Mouse (Mus musculus) activated CD4-positive, CD25-positive, alpha-beta regulatory T cell, adult 4 months (primary cell): Measurements from ENCODE around the gene Emd. TPM values are rescaled to one million over a fixed set of nuclear protein-coding genes. Genes with fewer than 3 reads are reported as not detected.

ENCODE experiments used
- ATAC-seq: one replicate; pipeline ENCODE4 v1.8.0; 2017
- polyA plus RNA-seq, 2 experiments: library from polyadenylated mRNA; unstranded; fragments of 100-300 nt; shearing (Covaris generic); gene quantifications; one replicate each; pipeline ENCODE4 v1.2.1; 2017

The Emd gene
- polyA plus RNA-seq, 2 experiments from 2014 or later = 47.0 to 48.0 TPM

DNA sequence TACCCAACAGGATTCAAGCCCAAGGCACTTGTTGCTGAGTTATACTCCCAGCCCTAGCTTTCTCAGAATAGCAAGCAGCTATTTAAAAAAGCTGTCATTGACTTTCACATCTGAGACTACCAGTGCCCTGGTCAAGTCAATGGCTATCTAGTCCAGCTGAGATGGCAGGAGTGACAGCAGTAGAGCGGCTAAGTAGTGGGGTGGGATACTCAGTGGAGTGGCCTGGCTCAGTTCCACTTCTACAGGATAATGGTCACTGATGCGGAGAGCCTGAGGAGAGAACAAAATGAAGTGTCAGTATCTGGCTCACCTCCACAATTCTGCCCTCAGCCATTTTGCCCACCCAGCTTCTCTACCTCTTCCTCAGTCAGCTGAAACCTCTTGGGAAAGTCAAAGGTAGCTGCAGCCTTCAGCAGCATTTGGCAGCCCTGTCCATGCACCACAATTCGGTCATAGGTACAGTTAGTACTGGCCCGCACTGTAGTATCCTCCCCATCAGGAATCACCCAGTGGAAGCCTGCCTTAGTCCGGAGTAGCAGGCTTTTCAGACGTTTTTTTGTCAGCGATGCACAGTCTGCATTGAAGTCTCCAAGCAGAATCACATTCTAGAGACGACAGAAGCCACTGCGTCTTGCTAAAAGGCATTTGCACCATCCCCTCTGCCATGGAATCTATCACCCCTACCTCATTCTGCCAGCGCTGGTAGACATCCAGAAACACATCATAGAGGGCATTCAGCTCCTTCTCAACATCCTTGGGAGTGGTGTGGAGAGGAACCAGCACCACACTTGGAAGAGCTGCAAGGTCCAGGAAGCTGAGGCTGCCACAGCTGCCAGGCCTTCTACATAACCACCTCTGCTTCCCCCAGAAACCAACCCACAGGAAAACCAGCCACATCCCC is 19.2 kb downstream of the Emd start:
- ATAC-seq = no peak

DNA sequence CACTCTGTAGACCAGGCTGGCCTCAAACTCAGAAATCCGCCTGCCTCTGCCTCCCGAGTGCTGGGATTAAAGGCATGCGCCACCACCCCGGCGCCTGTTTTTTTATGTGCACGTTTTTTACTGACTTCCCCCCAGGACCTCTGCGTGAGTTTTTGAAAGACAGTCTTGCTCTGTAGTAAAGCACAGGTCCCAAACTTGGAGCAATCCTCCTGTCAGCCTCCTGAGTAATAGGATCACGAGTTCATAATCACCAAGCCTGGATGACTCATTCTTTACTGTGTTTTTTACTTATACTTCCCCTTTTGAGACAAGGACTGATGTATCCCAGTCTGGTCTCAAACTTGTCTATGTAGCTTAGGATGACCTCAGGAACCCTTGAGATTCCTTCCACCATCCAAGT is 23.4 kb downstream of the Emd start:
- ATAC-seq = no peak

DNA sequence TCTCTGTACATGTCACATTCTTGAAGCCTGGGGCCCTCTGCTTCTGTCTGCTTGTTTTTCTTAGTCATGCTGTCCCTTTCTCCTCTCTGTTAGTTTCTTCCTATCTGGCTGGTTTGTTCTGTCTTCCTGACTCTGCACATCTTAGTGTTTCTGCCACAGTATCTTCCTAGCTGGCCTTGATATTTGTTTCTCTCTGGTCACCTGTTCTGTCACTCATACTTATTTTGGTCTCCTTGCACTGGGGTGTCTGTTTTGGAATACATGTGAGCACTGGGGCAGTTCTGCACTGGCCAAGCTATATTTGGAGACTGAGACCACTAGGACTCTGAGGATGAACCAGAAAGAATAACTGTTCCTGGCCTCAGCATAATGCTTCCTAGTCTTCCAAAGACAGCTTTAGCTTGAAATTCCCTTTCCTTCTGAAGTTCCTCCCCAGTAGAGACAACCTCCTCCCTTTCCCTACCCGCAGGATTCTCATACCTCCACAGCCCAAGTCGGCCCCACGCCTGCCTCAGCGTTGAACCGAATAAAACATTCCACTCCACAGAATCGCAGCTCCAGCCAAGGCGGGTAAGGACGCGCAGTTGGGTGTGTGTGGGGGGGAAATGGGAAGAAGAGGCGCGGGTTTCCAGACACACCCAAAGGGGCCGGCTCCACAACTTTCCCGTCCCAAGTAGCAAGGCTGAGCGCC is 26.7 kb downstream of the Emd start:
- no peak for ATAC-seq

GRCm38 (mm10) chrX:74281732-74282394 is 27.4 kb downstream of the Emd start, which contains the start of the genes Taz and Dnase1l1:
Gene Taz (plus strand): TSS chrX:74281912.
Gene Dnase1l1 (minus strand): TSS chrX:74282337.
- ATAC-seq = peak; percentile 54

GRCm38 (mm10) chrX:74282395-74283091 is 28.1 kb downstream of the Emd start:
- peak; percentile 74 for ATAC-seq

DNA sequence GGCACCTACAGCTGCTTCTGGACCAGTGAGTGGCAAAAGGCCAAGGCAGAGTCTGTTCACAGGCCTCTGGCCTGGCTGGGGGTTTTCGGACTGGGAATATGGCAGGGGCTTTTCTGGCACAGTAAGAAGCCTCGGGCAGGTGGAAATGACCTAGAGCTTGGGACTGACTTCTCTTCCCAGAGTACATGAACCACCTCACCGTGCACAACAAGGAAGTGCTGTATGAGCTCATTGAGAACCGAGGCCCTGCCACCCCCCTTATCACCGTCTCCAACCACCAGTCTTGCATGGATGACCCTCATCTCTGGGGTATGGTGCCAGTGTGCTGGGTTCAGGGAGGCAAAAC is 28.6 kb downstream of the Emd start:
- ATAC-seq = no peak

GRCm38 (mm10) chrX:74293431-74293830 is 38.9 kb downstream of the Emd start:
- ATAC-seq = no peak

DNA sequence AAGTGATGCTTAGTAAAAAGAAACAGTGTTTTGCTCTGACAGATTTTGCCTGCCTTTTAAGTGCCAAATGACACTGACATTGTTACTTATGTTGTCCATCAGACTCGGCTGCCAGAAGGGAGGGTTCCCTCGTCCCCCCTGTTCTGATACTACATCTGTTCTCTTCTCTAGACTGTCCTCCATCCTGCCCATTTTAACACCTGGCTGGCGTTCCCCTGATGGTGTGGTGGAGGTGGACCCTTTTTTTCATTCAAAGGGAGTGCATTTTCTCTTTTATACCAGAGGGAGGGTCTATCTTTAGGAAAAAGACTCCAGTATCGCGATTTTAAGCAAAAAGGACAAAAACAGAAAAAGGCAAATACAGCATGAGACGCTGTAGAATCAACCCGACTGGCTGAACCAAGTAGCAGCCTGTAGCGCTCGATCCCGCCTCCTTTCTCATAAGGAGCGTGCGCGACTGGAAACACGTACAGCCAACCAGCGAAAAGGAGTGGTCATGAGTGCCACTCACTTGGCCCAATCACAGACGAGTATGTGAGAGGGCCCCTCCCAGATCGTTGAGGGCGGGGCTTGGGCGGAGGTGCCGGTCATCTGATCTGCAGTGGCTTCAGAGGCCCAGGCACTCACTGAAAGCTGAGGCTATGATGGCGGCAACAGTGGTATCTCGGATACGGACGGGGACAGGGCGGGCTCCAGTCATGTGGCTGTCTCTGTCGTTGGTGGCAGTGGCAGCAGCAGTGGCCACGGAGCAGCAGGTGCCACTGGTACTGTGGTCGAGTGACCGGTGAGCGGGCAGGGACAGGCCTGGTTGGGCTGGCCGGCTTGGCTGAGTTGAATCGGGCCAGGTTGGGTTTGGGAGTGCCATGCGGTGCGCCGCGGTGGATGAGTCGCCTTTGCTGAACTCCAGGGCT is 42.3 kb downstream of the Emd start, which contains the start of gene Atp6ap1:
Atp6ap1 (plus strand) TSS at position 560 of the 911 bp plus-strand sequence.
- ATAC-seq = peak; percentile 99

DNA sequence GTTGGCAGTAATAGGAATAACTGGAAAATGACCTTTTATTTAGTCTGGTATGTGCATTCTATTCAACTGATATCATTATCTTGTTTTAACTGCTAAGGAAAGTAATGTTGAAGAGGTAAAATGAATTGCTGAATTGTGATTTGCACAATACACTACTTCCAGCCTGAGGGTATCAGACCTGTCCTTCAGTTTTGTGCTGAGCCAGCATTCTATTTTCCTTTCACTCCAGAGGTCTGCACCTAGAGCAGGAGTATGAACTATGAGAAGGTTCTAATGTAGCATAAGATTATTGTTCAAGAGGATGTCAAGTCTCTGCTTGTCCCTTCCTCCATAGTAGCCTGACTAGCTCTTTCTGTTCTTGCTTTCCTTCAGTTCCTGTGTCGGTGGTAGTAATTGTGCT is 43.9 kb downstream of the Emd start:
- no peak for ATAC-seq

DNA sequence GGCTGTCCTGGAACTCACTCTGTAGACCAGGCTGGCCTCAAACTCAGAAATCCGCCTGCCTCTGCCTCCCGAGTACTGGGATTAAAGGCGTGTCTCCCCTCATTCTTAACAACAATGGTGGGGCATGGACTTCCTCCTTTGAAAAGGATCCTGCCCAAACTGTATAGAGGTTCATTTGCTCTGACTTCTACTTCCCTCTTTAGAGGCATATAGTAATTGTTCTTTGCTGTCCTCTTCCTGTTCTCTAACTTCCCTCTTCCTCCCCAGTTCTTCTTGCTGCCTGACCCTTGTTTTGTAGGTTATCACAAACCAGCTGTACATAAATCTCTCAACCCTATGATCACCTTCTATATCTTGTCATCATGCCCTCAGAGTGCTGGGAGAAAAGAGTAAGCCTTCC is 45.2 kb downstream of the Emd start:
- no peak for ATAC-seq

DNA sequence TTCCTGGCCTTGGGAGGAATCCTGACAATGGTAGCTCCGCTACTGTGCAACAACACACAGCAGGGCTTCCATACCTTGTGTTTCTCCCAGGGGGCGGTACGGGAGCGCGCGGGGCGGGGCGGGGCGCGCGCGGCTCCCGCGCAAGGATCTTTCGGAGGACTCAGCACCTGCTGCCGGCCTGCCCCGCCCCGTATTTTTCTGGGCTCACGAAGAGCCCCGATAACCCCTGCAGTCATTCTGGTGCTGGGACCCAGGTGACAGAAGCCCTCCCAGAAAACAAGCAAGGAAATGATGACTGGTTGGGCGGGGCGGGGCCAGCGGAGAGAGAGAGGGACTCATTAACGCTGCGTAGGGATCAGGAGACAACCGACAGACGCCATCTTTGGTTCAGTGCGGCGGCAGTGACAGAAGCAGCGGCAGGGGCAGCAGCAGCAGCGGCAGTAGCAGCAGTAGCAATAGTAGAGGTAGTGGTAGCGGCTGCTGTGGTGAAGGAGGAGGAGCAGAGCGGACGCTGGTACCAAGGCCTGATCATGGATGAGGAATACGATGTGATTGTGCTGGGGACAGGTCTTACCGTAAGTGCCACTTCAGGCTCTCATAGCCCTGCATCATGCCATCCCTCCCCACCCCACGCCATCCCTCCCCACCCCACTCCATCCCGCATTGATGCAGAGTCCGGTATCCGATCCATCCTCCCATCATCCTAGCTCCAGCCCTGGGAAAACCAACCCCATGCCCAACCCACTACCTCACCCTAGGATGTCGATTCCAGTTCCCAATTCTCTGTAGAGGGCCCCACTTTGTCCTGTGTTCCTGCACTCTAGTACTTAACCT is 50.6 kb downstream of the Emd start, which contains the start of gene Gdi1:
Gdi1 (plus strand) TSS at position 132 of the 834 bp plus-strand sequence.
- ATAC-seq = peak; percentile 77

Other genes with a start within 250 kb of the Emd start
- gene Irak1, start 230.8 kb upstream of the Emd start, polyA plus RNA-seq = 10 to 100 TPM; 22.5 to 26.5 TPM
- gene Opn1mw, start 127.2 kb upstream of the Emd start, polyA plus RNA-seq = not detected
- 10 to 100 TPM; 16.3 to 18.2 TPM for gene Mecp2, start 119.3 kb upstream of the Emd start, polyA plus RNA-seq
- not detected for gene Tex28, start 86.8 kb upstream of the Emd start, polyA plus RNA-seq
- 1 to 10 TPM; 2.6 to 4.5 TPM for gene Tktl1, start 77.4 kb upstream of the Emd start, polyA plus RNA-seq
- gene Flna, start 4.9 kb upstream of the Emd start, polyA plus RNA-seq = 100 to 1,000 TPM; 202 to 298 TPM
- 1,000 to 10,000 TPM in 1 of 2 experiments, 100 to 1,000 TPM in 1; 640 to 1,689 TPM for gene Rpl10, start 16.1 kb downstream of the Emd start, polyA plus RNA-seq
- 10 to 100 TPM; 42.1 to 51.3 TPM for gene Taz, start 27.2 kb downstream of the Emd start, polyA plus RNA-seq
- 10 to 100 TPM; 16.6 to 18.5 TPM for gene Dnase1l1, start 27.6 kb downstream of the Emd start, polyA plus RNA-seq
- 100 to 1,000 TPM; 139 to 153 TPM for gene Atp6ap1, start 42.4 kb downstream of the Emd start, polyA plus RNA-seq
- gene Gdi1, start 50.3 kb downstream of the Emd start, polyA plus RNA-seq = 100 to 1,000 TPM; 176 to 227 TPM
- 10 to 100 TPM; 63.2 to 71.0 TPM for gene Fam50a, start 58.3 kb downstream of the Emd start, polyA plus RNA-seq
- gene Plxna3, start 74.4 kb downstream of the Emd start, polyA plus RNA-seq = 1 to 10 TPM in 1 of 2 experiments, under 1 TPM in 1; 0.74 to 2.5 TPM
- 10 to 100 TPM; 70.4 to 87.6 TPM for gene Lage3, start 98.9 kb downstream of the Emd start, polyA plus RNA-seq
- gene Ubl4a, start 118.5 kb downstream of the Emd start, polyA plus RNA-seq = 10 to 100 TPM; 57.4 to 70.9 TPM
- 10 to 100 TPM; 22.4 to 34.2 TPM for gene Slc10a3, start 118.7 kb downstream of the Emd start, polyA plus RNA-seq
- gene Fam3a, start 138.6 kb downstream of the Emd start, polyA plus RNA-seq = 10 to 100 TPM; 17.6 to 27.2 TPM
- 10 to 100 TPM; 35.4 to 38.5 TPM for gene Ikbkg, start 138.6 kb downstream of the Emd start, polyA plus RNA-seq
- 10 to 100 TPM; 31.7 to 37.7 TPM for gene G6pdx, start 174.5 kb downstream of the Emd start, polyA plus RNA-seq
- not detected for gene Gm6880, start 226.7 kb downstream of the Emd start, polyA plus RNA-seq